Mouse (Mus musculus) heart, postnatal 0 days (tissue): Measurements from ENCODE around the gene Zfp710. TPM values are rescaled to one million over a fixed set of nuclear protein-coding genes. Genes with fewer than 3 reads are reported as not detected.
A peak's percentile ranks its signal among the peaks of the same experiment; 100 is the strongest.
"Not testable (repeated sequence)": the region's sequence is repeated elsewhere in the genome, so short reads cannot be mapped to it uniquely, and the experiment has no call there.

ENCODE experiments used
- ATAC-seq: fragments of 200-750 bp; cut with Nextera tagmentation; 2 replicates; pipeline ENCODE4 v1.8.0; 2017; ENCODE audit warnings: low read depth, moderate number of reproducible peaks, moderate library complexity; ENCODE audit not compliant: insufficient read depth
- DNase-seq: peaks from one replicate; pipeline ENCODE4 v3.0.0-alpha.2; 2016; ENCODE audit warnings: low spot score
- H3K27ac ChIP-seq: fragments of 300-500 bp; sonication (generic); 2 replicates; pipeline ENCODE4 v1.5.1; 2014; ENCODE audit warnings: low read depth, mild to moderate bottlenecking
- H3K27me3 ChIP-seq: fragments of 300-500 bp; sonication (generic); 2 replicates; pipeline ENCODE4 v1.6.1; 2014; ENCODE audit warnings: low read length, mixed read lengths; ENCODE audit not compliant: control insufficient read depth, insufficient read depth
- H3K36me3 ChIP-seq: fragments of 300-500 bp; sonication (generic); replicated peaks from 2 replicates; pipeline ENCODE4 v1.6.1; 2014; ENCODE audit warnings: low read length, mixed read lengths; ENCODE audit not compliant: control insufficient read depth, insufficient read depth
- H3K4me1 ChIP-seq: fragments of 300-500 bp; sonication (generic); 2 replicates; pipeline ENCODE4 v1.6.1; 2014; ENCODE audit warnings: antibody characterized with exemption; ENCODE audit not compliant: control insufficient read depth, insufficient read depth
- H3K4me2 ChIP-seq: fragments of 300-500 bp; sonication (generic); 2 replicates; pipeline ENCODE4 v1.6.1; 2014; ENCODE audit warnings: low read depth, mild to moderate bottlenecking, low read length, moderate library complexity
- H3K4me3 ChIP-seq: fragments of 300-500 bp; sonication (generic); 2 replicates; pipeline ENCODE4 v1.5.1; 2014; ENCODE audit warnings: low read depth, low read length
- H3K9ac ChIP-seq: fragments of 300-500 bp; sonication (generic); replicated peaks from 2 replicates; pipeline ENCODE4 v1.6.1; 2014; ENCODE audit warnings: low read depth, low read length, mixed read lengths
- H3K9me3 ChIP-seq: fragments of 300-500 bp; sonication (generic); replicated peaks from 2 replicates; pipeline ENCODE4 v1.6.1; 2016; ENCODE audit warnings: low read length; ENCODE audit not compliant: control insufficient read depth
- CTCF ChIP-seq: IDR thresholded peaks from 2 replicates; pipeline ENCODE4 v1.5.1; 2016; ENCODE audit warnings: antibody characterized with exemption, control low read depth, low read depth
- EP300 ChIP-seq: IDR thresholded peaks from 2 replicates; pipeline ENCODE4 v1.6.1; 2016; ENCODE audit warnings: antibody characterized with exemption, low read depth
- WGBS: fragments of 180-500 bp; shearing (Covaris S2); extraction: QIAGEN DNeasy Blood & Tissue Kit; methylation state at CpG from one replicate; pipeline ENCODE4 v1.1.7; 2014; 5-methylcytosine and 5-hydroxymethylcytosine counted together
- polyA plus RNA-seq: library from polyadenylated mRNA; unstranded; fragments of >200 nt; fragmentation: Nextera tagmentation; extraction: Ambion mirVana; gene quantifications from 2 replicates; pipeline ENCODE4 v1.2.1, GENCODE M21; 2015
- total RNA-seq: library from RNA; depleted of rRNA; stranded (reverse); fragments of >200 nt; gene quantifications from 2 replicates; pipeline ENCODE4 v1.2.3, GENCODE M21; 2014; ENCODE audit warnings: low replicate concordance

Zfp710 gene
- total and polyA plus RNA-seq, 2 experiments from 2014 or later = 7.5 to 29.7 TPM

GRCm38 (mm10) chr7:80130344-80131055, 105.9 kb downstream of the Zfp710 start:
- DNase-seq = peak; percentile 94
- H3K4me1 ChIP-seq = peaks cover 27% of the 10 kb centered on the region
- ATAC-seq = peak; percentile 85
- 25% methylated on average over 12 of the region's 12 CpGs for WGBS
- H3K4me3 ChIP-seq = no peak overlapping the region
- peak overlapping the region; percentile 98 for H3K27ac ChIP-seq
- peak overlapping the region; percentile 1; the same call in 1 of the 2 replicates for H3K4me2 ChIP-seq
- H3K9ac ChIP-seq = no peak overlapping the region
- no peaks in the 10 kb centered on the region for H3K27me3 ChIP-seq
- H3K36me3 ChIP-seq = no peaks in the 10 kb centered on the region
- no peaks in the 10 kb centered on the region for H3K9me3 ChIP-seq
- peak; percentile 77 for TF ChIP-seq EP300
- TF ChIP-seq CTCF = no peak

- H3K9me3 ChIP-seq, H3K9ac ChIP-seq, H3K4me3 ChIP-seq, H3K27me3 ChIP-seq, DNase-seq, ATAC-seq, H3K4me2 ChIP-seq, H3K36me3 ChIP-seq: not testable (repeated sequence)
- H3K27ac ChIP-seq = peak overlapping the region; percentile 98
- TF ChIP-seq CTCF = peak; percentile 38
- WGBS = 67% methylated on average over 7 of the region's 7 CpGs
- peaks cover 27% of the 10 kb centered on the region for H3K4me1 ChIP-seq
Measured at GRCm38 (mm10) chr7:80131315-80131714, 106.7 kb downstream of the Zfp710 start.

GRCm38 (mm10) chr7:80132541-80132940, 107.9 kb downstream of the Zfp710 start:
- DNase-seq (peak; percentile 64), ATAC-seq (no peak)
- no peaks in the 10 kb centered on the region for H3K36me3 ChIP-seq
- H3K4me2 ChIP-seq = no peak overlapping the region
- peaks cover 27% of the 10 kb centered on the region for H3K4me1 ChIP-seq
- H3K9ac ChIP-seq = no peak overlapping the region
- no peak for TF ChIP-seq EP300
- TF ChIP-seq CTCF = peak; percentile 68
- no peak overlapping the region for H3K4me3 ChIP-seq
- 55% methylated on average over 9 of the region's 9 CpGs for WGBS
- H3K27ac ChIP-seq = 0 out of 2 replicates have a peak overlapping the region, but pooled peaks have one; percentile 5
- peaks cover 10% of the 10 kb centered on the region for H3K9me3 ChIP-seq
- H3K27me3 ChIP-seq = no peaks in the 10 kb centered on the region

GRCm38 (mm10) chr7:80134454-80135172, 110.0 kb downstream of the Zfp710 start:
- DNase-seq = peak; percentile 87
- TF ChIP-seq EP300 (peak; percentile 93), CTCF (no peak)
- Histone ChIP-seq H3K4me3 (no peak overlapping the region), H3K9ac (0 out of 2 replicates have a peak overlapping the region, but pooled peaks have one; percentile 25), H3K27me3 (no peaks in the 10 kb centered on the region), H3K9me3 (peaks cover 11% of the 10 kb centered on the region), H3K4me2 (peak overlapping the region; percentile 2; the same call in 1 of the 2 replicates), H3K4me1 (peaks cover 18% of the 10 kb centered on the region), H3K27ac (peak overlapping the region; percentile 94), H3K36me3 (no peaks in the 10 kb centered on the region)
- WGBS = 8% methylated on average over 8 of the region's 8 CpGs
- peak; percentile 51 for ATAC-seq

- no peaks in the 10 kb centered on the region for H3K27me3 ChIP-seq
- WGBS = 25% methylated on average over 1 of the region's 1 CpGs
- no peak overlapping the region for H3K4me2 ChIP-seq
- no peak overlapping the region for H3K4me3 ChIP-seq
- H3K9ac ChIP-seq = no peak overlapping the region
- ATAC-seq (no peak), DNase-seq (no peak)
- TF ChIP-seq CTCF (no peak), EP300 (no peak)
- H3K9me3 ChIP-seq = peaks cover 11% of the 10 kb centered on the region
- peak overlapping the region; percentile 94 for H3K27ac ChIP-seq
- H3K36me3 ChIP-seq = no peaks in the 10 kb centered on the region
- H3K4me1 ChIP-seq = peaks cover 14% of the 10 kb centered on the region
Measured at GRCm38 (mm10) chr7:80135173-80135532, 110.5 kb downstream of the Zfp710 start.
